Mouse (Mus musculus) heart, postnatal 36 days (tissue): ENCODE data around the gene Stat6. TPM values are rescaled to one million over a fixed set of nuclear protein-coding genes. Genes with fewer than 3 reads are reported as not detected.
"Not testable (repeated sequence)": the region's sequence is repeated elsewhere in the genome, so short reads cannot be mapped to it uniquely, and the experiment has no call there.

Source experiments
- DNase-seq, 2 experiments: peaks; one replicate each; pipeline ENCODE4 v3.0.0; 2021 to 2022
- intact Hi-C: fragments of 180-260 bp; cut with DNase I; formaldehyde crosslinking; loops from one replicate; pipeline ENCODE4 v1.15.1; 2025
- total RNA-seq, 2 experiments: library from RNA; stranded (reverse); gene quantifications; 2 replicates each; pipeline ENCODE4 v1.2.3; 2021

Stat6 gene
- total RNA-seq, 2 experiments from 2014 or later: 42.3 to 46.0 TPM

GRCm38 (mm10) chr10:127641861-127642771 lies 670 bp upstream of the Stat6 start:
- DNase-seq: peak; percentile 93 to 95
- intact Hi-C loops: loop anchor here (1.0 to 5.0 kb wide), 3 partner anchors 97 to 295 kb away; partner anchors contain the start of genes Gpr182 and Zbtb39

GRCm38 (mm10) chr10:127643553-127644238 lies 910 bp downstream of the Stat6 start:
- intact Hi-C loops: loop anchor here (1.0 to 5.0 kb wide), 3 partner anchors 23 to 109 kb away; partner anchors contain the start of genes Gpr182, Nemp1 and Zbtb39
- DNase-seq: peak; percentile 86 to 87

- no peak for DNase-seq
- intact Hi-C loops: loop anchor here (2.0 kb wide), 1 partner anchor 15 kb away; no protein-coding TSS in a partner anchor
Measured at GRCm38 (mm10) chr10:127645791-127646190, 3.0 kb downstream of the Stat6 start.

GRCm38 (mm10) chr10:127652906-127653638 lies 10.3 kb downstream of the Stat6 start:
- DNase-seq: no peak

GRCm38 (mm10) chr10:127654970-127655579 lies 12.3 kb downstream of the Stat6 start:
- DNase-seq: no peak

More at GRCm38 (mm10) chr10:127652906-127653638, 10.3 kb downstream of the Stat6 start:
- intact Hi-C loops: no loop called here

GRCm38 (mm10) chr10:127657617-127658016 lies 14.8 kb downstream of the Stat6 start:
- DNase-seq, intact Hi-C loops: not testable (repeated sequence)

More at GRCm38 (mm10) chr10:127654970-127655579, 12.3 kb downstream of the Stat6 start:
- intact Hi-C loops: no loop called here

- intact Hi-C loops: no loop called here
- no peak for DNase-seq
Measured at GRCm38 (mm10) chr10:127658076-127658475, 15.3 kb downstream of the Stat6 start.

- no peak for DNase-seq
- intact Hi-C loops: no loop called here
Measured at GRCm38 (mm10) chr10:127659551-127659950, 16.8 kb downstream of the Stat6 start.

GRCm38 (mm10) chr10:127661291-127661914 lies 18.6 kb downstream of the Stat6 start:
- intact Hi-C loops: loop anchor here (2.0 to 10.0 kb wide), 2 partner anchors 15 to 513 kb away; no protein-coding TSS in a partner anchor
- no peak for DNase-seq

- intact Hi-C loops: loop anchor here (2.0 to 10.0 kb wide), 2 partner anchors 15 to 513 kb away; no protein-coding TSS in a partner anchor
- peak; percentile 64 to 73 for DNase-seq
Measured at GRCm38 (mm10) chr10:127661915-127662663, 19.3 kb downstream of the Stat6 start.

GRCm38 (mm10) chr10:127662666-127663253 lies 20.0 kb downstream of the Stat6 start:
- intact Hi-C loops: loop anchor here (10.0 kb wide), 1 partner anchor 512 kb away; no protein-coding TSS in a partner anchor
- DNase-seq: no peak

- DNase-seq: no peak
- intact Hi-C loops: loop anchor here (10.0 kb wide), 1 partner anchor 511 kb away; no protein-coding TSS in a partner anchor
Measured at GRCm38 (mm10) chr10:127663590-127663989, 20.8 kb downstream of the Stat6 start.

GRCm38 (mm10) chr10:127664166-127664565 lies 21.4 kb downstream of the Stat6 start:
- no peak for DNase-seq
- intact Hi-C loops: loop anchor here (10.0 kb wide), 1 partner anchor 511 kb away; no protein-coding TSS in a partner anchor

GRCm38 (mm10) chr10:127664891-127665290 lies 22.1 kb downstream of the Stat6 start:
- intact Hi-C loops: loop anchor here (5.0 to 10.0 kb wide), 2 partner anchors 378 to 510 kb away; partner anchors contain the start of gene Mbd6
- no peak for DNase-seq

- intact Hi-C loops: loop anchor here (1.0 to 10.0 kb wide), 3 partner anchors 22 to 509 kb away; partner anchors contain the start of gene Mbd6
- DNase-seq: peak in 1 of 2 experiments; percentile 52
Measured at GRCm38 (mm10) chr10:127665366-127666181, 22.8 kb downstream of the Stat6 start.

GRCm38 (mm10) chr10:127666501-127667268 lies 23.9 kb downstream of the Stat6 start, which contains the start of gene Nemp1:
TSS of gene Nemp1 (plus strand) at chr10:127666901.
- peak; percentile 86 to 90 for DNase-seq
- intact Hi-C loops: loop anchor here (1.0 to 10.0 kb wide), 3 partner anchors 23 to 508 kb away; partner anchors contain the start of gene Mbd6
